Mouse (Mus musculus) neural tube, embryonic 12.5 days (tissue): Measurements from ENCODE around the gene Polr1c. TPM values are rescaled to one million over a fixed set of nuclear protein-coding genes. Genes with fewer than 3 reads are reported as not detected.
A peak's percentile ranks its signal among the peaks of the same experiment; 100 is the strongest.

Experiments used
- ATAC-seq: fragments of 200-750 bp; cut with Nextera tagmentation; 2 replicates; pipeline ENCODE4 v1.8.0; 2017; ENCODE audit warnings: low read depth, mild to moderate bottlenecking, moderate TSS enrichment, moderate library complexity; ENCODE audit not compliant: low FRiP score
- H3K27ac ChIP-seq: fragments of 300-500 bp; sonication (generic); 2 replicates; pipeline ENCODE4 v1.5.1; 2016
- H3K27me3 ChIP-seq: fragments of 300-500 bp; sonication (generic); replicated peaks from 2 replicates; pipeline ENCODE4 v1.6.1; 2016; ENCODE audit warnings: mild to moderate bottlenecking
- H3K36me3 ChIP-seq: fragments of 300-500 bp; sonication (generic); 2 replicates; pipeline ENCODE4 v1.6.1; 2016; ENCODE audit warnings: mild to moderate bottlenecking
- H3K4me1 ChIP-seq: fragments of 300-500 bp; sonication (generic); 2 replicates; pipeline ENCODE4 v1.6.1; 2016
- H3K4me2 ChIP-seq: fragments of 300-500 bp; sonication (generic); replicated peaks from 2 replicates; pipeline ENCODE4 v1.6.1; 2016; ENCODE audit warnings: mild to moderate bottlenecking
- H3K4me3 ChIP-seq: fragments of 300-500 bp; sonication (generic); 2 replicates; pipeline ENCODE4 v1.5.1; 2016
- H3K9ac ChIP-seq: fragments of 300-500 bp; sonication (generic); 2 replicates; pipeline ENCODE4 v1.6.1; 2016; ENCODE audit warnings: mild to moderate bottlenecking
- H3K9me3 ChIP-seq: fragments of 300-500 bp; sonication (generic); 2 replicates; pipeline ENCODE4 v1.6.1; 2016; ENCODE audit warnings: mild to moderate bottlenecking
- WGBS: fragments of 180-500 bp; shearing (Covaris S2); methylation state at CpG from one replicate; pipeline ENCODE4 v1.1.7; 2016; 5-methylcytosine and 5-hydroxymethylcytosine counted together
- polyA plus RNA-seq: library from polyadenylated mRNA; unstranded; fragments of >200 nt; fragmentation: Nextera tagmentation; extraction: Ambion mirVana; gene quantifications from 2 replicates; pipeline ENCODE4 v1.2.1, GENCODE M21; 2016

Gene Polr1c
- polyA plus RNA-seq, 1 experiment from 2014 or later, result 85.3 TPM

GRCm38 (mm10) chr17:46241471-46241870, 6.4 kb downstream of the Polr1c start:
- H3K4me2 ChIP-seq, result no peak overlapping the region
- H3K9me3 ChIP-seq, result no peaks in the 10 kb centered on the region
- H3K27me3 ChIP-seq, result no peaks in the 10 kb centered on the region
- H3K36me3 ChIP-seq, result peaks cover 96% of the 10 kb centered on the region
- peaks cover under 1% of the 10 kb centered on the region; the same call in 1 of the 2 replicates for H3K4me1 ChIP-seq
- ATAC-seq, result no peak
- 84% methylated on average over 11 of the region's 11 CpGs for WGBS
- no peak overlapping the region for H3K27ac ChIP-seq
- H3K4me3 ChIP-seq, result no peak overlapping the region
- H3K9ac ChIP-seq, result no peak overlapping the region

- no peak for ATAC-seq
- Histone ChIP-seq H3K4me1 (no peaks in the 10 kb centered on the region), H3K9ac (no peak overlapping the region), H3K4me3 (no peak overlapping the region), H3K9me3 (no peaks in the 10 kb centered on the region), H3K27ac (no peak overlapping the region), H3K4me2 (no peak overlapping the region), H3K27me3 (no peaks in the 10 kb centered on the region), H3K36me3 (peaks cover 90% of the 10 kb centered on the region)
- 93% methylated on average over 15 of the region's 15 CpGs for WGBS
Measured at GRCm38 (mm10) chr17:46239516-46240114, 8.2 kb downstream of the Polr1c start.

GRCm38 (mm10) chr17:46237480-46237879, 10.4 kb downstream of the Polr1c start:
- no peaks in the 10 kb centered on the region for H3K9me3 ChIP-seq
- H3K36me3 ChIP-seq, result peaks cover 88% of the 10 kb centered on the region
- H3K4me2 ChIP-seq, result no peak overlapping the region
- no peak overlapping the region for H3K4me3 ChIP-seq
- H3K27me3 ChIP-seq, result no peaks in the 10 kb centered on the region
- no peak overlapping the region for H3K9ac ChIP-seq
- no peaks in the 10 kb centered on the region for H3K4me1 ChIP-seq
- no peak overlapping the region for H3K27ac ChIP-seq
- 88% methylated on average over 5 of the region's 5 CpGs for WGBS
- ATAC-seq, result no peak

DNA sequence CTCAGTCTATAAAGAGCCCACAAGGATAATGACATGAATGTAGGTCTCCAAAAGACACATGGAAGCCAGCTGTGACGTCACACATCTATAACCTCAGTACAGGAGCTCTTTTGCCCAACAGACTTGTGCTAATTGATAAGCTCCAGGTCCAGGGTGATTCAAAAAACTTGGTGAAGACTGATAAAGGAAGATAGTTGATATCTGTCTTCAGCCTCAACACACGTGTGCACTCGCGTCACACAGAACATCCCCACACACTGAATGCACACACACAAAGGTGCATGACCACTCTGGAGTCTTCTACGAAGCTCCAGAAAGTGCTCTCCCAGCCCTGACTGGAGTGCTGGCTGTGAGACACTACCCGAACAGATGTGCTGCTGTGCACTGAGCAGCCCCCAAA, 10.8 kb downstream of the Polr1c start:
- Histone ChIP-seq H3K27ac (no peak overlapping the region), H3K36me3 (peaks cover 88% of the 10 kb centered on the region), H3K4me2 (no peak overlapping the region), H3K9me3 (no peaks in the 10 kb centered on the region), H3K4me3 (no peak overlapping the region), H3K9ac (no peak overlapping the region), H3K4me1 (no peaks in the 10 kb centered on the region), H3K27me3 (no peaks in the 10 kb centered on the region)
- ATAC-seq, result no peak
- 93% methylated on average over 6 of the region's 6 CpGs for whole genome bisulfite sequencing

DNA sequence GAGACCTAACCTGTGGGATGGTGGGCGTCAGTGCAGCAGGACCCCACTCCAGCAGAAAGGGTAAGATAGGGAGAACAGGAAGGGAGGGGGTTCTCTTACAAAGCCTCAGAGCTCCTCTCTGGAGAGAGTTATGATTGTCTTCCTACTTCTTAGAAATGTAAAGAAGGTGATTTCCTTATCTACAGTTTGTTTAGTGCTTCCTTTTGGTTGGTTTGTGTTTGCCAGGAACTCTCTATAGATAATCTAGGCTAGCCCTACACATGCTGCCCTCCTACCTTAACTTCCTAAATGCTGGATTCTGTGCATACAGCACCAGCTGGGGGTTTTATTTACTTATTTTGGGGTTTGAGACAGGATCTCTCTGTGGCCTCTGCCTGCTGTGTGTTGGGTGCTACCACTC, 11.8 kb downstream of the Polr1c start:
- Histone ChIP-seq H3K4me2 (no peak overlapping the region), H3K4me1 (no peaks in the 10 kb centered on the region), H3K36me3 (peaks cover 86% of the 10 kb centered on the region), H3K9ac (0 out of 2 replicates have a peak overlapping the region, but pooled peaks have one; percentile 13), H3K27me3 (no peaks in the 10 kb centered on the region), H3K9me3 (no peaks in the 10 kb centered on the region), H3K27ac (no peak overlapping the region), H3K4me3 (no peak overlapping the region)
- WGBS, result 93% methylated on average over 1 of the region's 1 CpGs
- ATAC-seq, result no peak

GRCm38 (mm10) chr17:46227576-46227975, 20.3 kb downstream of the Polr1c start:
- H3K27me3 ChIP-seq, result no peaks in the 10 kb centered on the region
- no peak for ATAC-seq
- H3K4me1 ChIP-seq, result no peaks in the 10 kb centered on the region
- no peak overlapping the region for H3K4me2 ChIP-seq
- peaks cover 96% of the 10 kb centered on the region for H3K36me3 ChIP-seq
- 90% methylated on average over 7 of the region's 7 CpGs for WGBS
- no peaks in the 10 kb centered on the region for H3K9me3 ChIP-seq
- no peak overlapping the region for H3K27ac ChIP-seq
- no peak overlapping the region for H3K4me3 ChIP-seq
- H3K9ac ChIP-seq, result no peak overlapping the region

- peaks cover 94% of the 10 kb centered on the region for H3K36me3 ChIP-seq
- 96% methylated on average over 3 of the region's 3 CpGs for WGBS
Measured at GRCm38 (mm10) chr17:46221601-46222000, 26.3 kb downstream of the Polr1c start.

GRCm38 (mm10) chr17:46210550-46210949, 37.3 kb downstream of the Polr1c start:
- Histone ChIP-seq H3K4me1 (no peaks in the 10 kb centered on the region), H3K36me3 (peaks cover 86% of the 10 kb centered on the region)
- 91% methylated on average over 3 of the region's 3 CpGs for WGBS

More at GRCm38 (mm10) chr17:46221601-46222000, 26.3 kb downstream of the Polr1c start:
- Histone ChIP-seq H3K9me3 (no peaks in the 10 kb centered on the region), H3K4me1 (no peaks in the 10 kb centered on the region), H3K4me2 (no peak overlapping the region), H3K9ac (no peak overlapping the region), H3K27me3 (no peaks in the 10 kb centered on the region), H3K27ac (no peak overlapping the region), H3K4me3 (no peak overlapping the region)
- no peak for ATAC-seq

DNA sequence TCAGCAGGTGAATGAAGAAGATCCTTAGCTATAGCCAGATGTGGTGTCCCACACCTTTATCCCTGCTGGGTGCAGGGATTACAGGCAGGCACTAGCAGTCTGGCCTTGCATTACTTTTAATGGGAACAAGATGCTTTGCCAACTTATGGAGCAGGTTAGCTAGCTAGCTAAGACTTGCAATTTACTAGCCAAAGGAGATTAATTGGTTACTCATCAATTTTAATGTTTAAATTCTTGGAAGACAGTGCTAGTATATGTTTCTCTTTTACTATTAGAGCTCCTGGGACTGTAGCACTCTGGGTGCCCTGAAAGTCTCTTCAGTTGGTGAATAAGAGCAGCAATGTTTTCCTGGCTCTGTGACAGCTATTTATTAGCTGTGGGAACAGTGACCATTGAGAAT, 41.2 kb downstream of the Polr1c start:
- Histone ChIP-seq H3K9ac (no peak overlapping the region), H3K27ac (no peak overlapping the region), H3K4me2 (no peak overlapping the region), H3K27me3 (no peaks in the 10 kb centered on the region), H3K9me3 (no peaks in the 10 kb centered on the region), H3K4me1 (peaks cover 15% of the 10 kb centered on the region), H3K36me3 (peaks cover 58% of the 10 kb centered on the region), H3K4me3 (no peak overlapping the region)
- ATAC-seq, result no peak

More at GRCm38 (mm10) chr17:46210550-46210949, 37.3 kb downstream of the Polr1c start:
- Histone ChIP-seq H3K27ac (no peak overlapping the region), H3K27me3 (no peaks in the 10 kb centered on the region), H3K9me3 (no peaks in the 10 kb centered on the region), H3K9ac (no peak overlapping the region), H3K4me2 (no peak overlapping the region), H3K4me3 (no peak overlapping the region)
- ATAC-seq, result no peak

DNA sequence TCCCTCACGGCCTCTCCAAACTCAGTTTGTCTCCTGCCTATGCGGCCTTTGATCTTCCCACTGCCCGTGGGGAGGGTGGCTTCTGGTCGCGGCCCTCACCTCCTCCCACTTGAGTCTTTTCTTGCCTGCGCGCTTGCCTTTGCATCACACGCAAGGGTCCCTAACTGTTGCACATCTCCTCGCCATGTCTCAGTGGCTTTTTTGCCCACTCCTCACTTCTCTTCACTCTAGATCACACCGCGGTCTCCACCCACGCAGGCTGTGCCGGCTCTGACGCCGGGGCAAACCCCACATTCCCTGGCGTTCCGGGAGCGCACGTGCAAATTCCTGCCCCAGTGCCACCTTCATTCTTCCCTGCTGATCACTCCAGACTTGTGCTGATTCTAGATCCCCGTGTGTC, 44.8 kb downstream of the Polr1c start:
- under 1% methylated on average over 20 of the region's 20 CpGs for WGBS
- peaks cover 22% of the 10 kb centered on the region for H3K4me1 ChIP-seq
- H3K27ac ChIP-seq, result no peak overlapping the region
- H3K9ac ChIP-seq, result peak overlapping the region; percentile 71
- peak overlapping the region; percentile 75 for H3K4me3 ChIP-seq
- peak; percentile 34; the same call in 1 of the 2 replicates for ATAC-seq
- peak overlapping the region; percentile 86 for H3K4me2 ChIP-seq
- no peaks in the 10 kb centered on the region for H3K27me3 ChIP-seq
- H3K36me3 ChIP-seq, result peaks cover 31% of the 10 kb centered on the region
- no peaks in the 10 kb centered on the region for H3K9me3 ChIP-seq

DNA sequence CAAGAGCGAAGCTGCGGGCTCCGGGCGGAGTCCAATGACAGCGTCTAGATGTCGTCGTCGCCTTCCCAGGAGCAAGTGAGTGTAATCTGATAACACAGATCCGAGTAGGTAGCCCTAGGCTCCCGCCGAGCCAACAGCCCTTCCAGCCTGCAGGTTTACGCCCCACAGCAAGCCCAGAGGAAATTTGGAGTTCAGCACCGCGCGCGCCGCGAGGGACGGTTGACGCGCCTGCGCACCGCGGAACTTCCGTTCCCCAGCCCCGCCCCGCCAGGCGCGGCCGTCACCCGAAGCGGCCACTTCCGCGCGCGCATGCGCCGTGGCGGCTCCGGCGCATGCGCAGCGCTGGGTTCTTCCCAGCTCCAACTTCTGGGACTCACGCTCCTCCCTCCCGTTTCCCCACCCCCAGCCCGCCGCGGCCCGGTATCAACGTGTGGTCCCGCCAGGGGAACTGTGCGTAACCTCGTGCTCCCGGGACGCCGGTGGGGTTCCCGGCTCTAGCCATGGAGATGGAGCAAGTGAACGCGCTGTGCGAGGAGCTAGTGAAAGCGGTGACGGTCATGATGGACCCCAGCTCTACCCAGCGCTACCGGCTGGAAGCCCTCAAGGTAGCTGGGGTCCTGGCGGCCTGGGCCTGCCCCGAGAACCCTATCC, 45.3 kb downstream of the Polr1c start, which contains the start of the genes Polh and Xpo5:
Gene Polh (minus strand): TSS at position 225 of the 651 bp plus-strand sequence.
Gene Xpo5 (plus strand): TSS at position 362 of the 651 bp plus-strand sequence.
- under 1% methylated on average over 58 of the region's 66 CpGs for WGBS
- Histone ChIP-seq H3K9me3 (no peaks in the 10 kb centered on the region), H3K27ac (peak within 1 kb of the TSS; percentile 50; the same call in 1 of the 2 replicates), H3K4me3 (peak within 1 kb of the TSS; percentile 75), H3K4me2 (peak within 1 kb of the TSS; percentile 86), H3K27me3 (no peaks in the 10 kb centered on the region), H3K4me1 (peaks cover 22% of the 10 kb centered on the region), H3K36me3 (peaks cover 30% of the 10 kb centered on the region), H3K9ac (peak within 1 kb of the TSS; percentile 71)
- ATAC-seq, result peak; percentile 95

- Histone ChIP-seq H3K27ac (no peak overlapping the region), H3K9me3 (no peaks in the 10 kb centered on the region), H3K4me2 (peak overlapping the region; percentile 86), H3K4me3 (no peak overlapping the region), H3K4me1 (peaks cover 22% of the 10 kb centered on the region), H3K36me3 (peaks cover 30% of the 10 kb centered on the region), H3K27me3 (no peaks in the 10 kb centered on the region), H3K9ac (no peak overlapping the region)
- 70% methylated on average over 6 of the region's 6 CpGs for WGBS
- no peak for ATAC-seq
Measured at GRCm38 (mm10) chr17:46201151-46201550, 46.7 kb downstream of the Polr1c start.
